Mouse (Mus musculus): ENCODE results near the gene Acsl5. TPM values are rescaled to one million over a fixed set of nuclear protein-coding genes. Genes with fewer than 3 reads are reported as not detected.

Acsl5 gene
- polyA plus RNA-seq, 1 experiment from 2014 or later: 20.9 TPM

DNA sequence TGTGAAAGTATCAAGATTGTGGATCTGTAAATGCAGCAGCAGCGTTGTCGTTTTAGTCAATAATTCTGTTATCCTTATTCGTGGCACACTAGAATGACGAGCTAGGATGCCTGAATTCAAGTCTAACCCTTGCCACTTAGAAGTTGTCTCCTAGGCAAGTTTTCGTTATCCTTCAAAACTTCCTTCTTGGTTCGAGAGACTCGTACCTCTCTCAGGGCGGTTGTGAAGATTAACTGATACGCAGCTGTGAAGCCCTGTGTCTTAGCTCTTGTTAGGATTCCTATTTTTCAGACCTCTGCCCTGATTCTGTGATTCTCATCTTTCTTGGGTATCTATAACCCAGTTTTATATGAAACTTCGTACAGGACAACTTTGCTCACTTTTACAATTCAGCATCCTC is 65.2 kb downstream of the Acsl5 start:
- no peak overlapping the region; the same call in 1 of the 2 replicates for H3K9ac ChIP-seq (ENCODE audit: low read length)

DNA sequence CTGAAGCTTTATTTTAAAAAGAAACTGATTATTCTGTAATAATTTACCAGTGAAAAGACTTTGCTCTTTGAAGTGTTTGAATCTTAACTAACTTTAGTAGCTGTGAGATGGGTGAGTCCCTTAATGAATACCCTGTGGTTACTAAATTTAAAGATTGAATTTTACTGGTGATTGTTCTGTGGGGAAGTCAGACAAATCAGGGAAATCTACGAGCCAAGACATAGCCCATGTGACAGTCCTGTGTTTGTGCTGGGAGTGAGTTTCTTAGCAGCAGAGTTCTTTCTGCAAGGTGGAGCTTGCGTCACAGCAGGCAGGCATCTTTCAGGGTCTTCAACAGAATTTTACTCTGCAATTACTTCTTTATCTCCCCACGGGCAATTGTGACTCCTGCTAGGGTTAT is 67.3 kb downstream of the Acsl5 start:
- Histone ChIP-seq H3K27ac (ENCODE audit: low read depth, low read length) (no peak overlapping the region), H3K9ac (ENCODE audit: low read length) (no peak overlapping the region), H3K4me3 (ENCODE audit: low read depth, low read length) (no peak overlapping the region), H3K4me2 (ENCODE audit: low read depth, low read length, severe bottlenecking) (no peak overlapping the region), H3K27me3 (ENCODE audit: control insufficient read depth, insufficient read depth, low read length) (no peaks in the 10 kb centered on the region), H3K4me1 (replicated peaks; ENCODE audit: control insufficient read depth, insufficient read depth, low read length) (peaks cover 6% of the 10 kb centered on the region), H3K9me3 (ENCODE audit: control insufficient read depth, low read length) (no peaks in the 10 kb centered on the region), H3K36me3 (ENCODE audit: control insufficient read depth, insufficient read depth, low read length) (no peaks in the 10 kb centered on the region)
- DNase-seq (ENCODE audit: low spot score) (no peak), ATAC-seq (replicated peaks; ENCODE audit: low FRiP score) (no peak)
- 78% methylated on average over 3 of the region's 3 CpGs for WGBS

More for the DNA sequence above, 65.2 kb downstream of the Acsl5 start:
- no peaks in the 10 kb centered on the region; the same call in 1 of the 2 replicates for H3K36me3 ChIP-seq (ENCODE audit: control insufficient read depth, insufficient read depth, low read length)
- H3K27ac ChIP-seq (ENCODE audit: low read depth, low read length): no peak overlapping the region
- peak overlapping the region; percentile 92 for H3K4me2 ChIP-seq (ENCODE audit: low read depth, low read length, severe bottlenecking)
- H3K9me3 ChIP-seq (ENCODE audit: control insufficient read depth, low read length): no peaks in the 10 kb centered on the region
- DNase-seq (ENCODE audit: low spot score) (no peak), ATAC-seq (replicated peaks; ENCODE audit: low FRiP score) (no peak)
- peak overlapping the region; percentile 86 for H3K4me3 ChIP-seq (ENCODE audit: low read depth, low read length)
- peaks cover 12% of the 10 kb centered on the region for H3K4me1 ChIP-seq (replicated peaks; ENCODE audit: control insufficient read depth, insufficient read depth, low read length)
- H3K27me3 ChIP-seq (ENCODE audit: control insufficient read depth, insufficient read depth, low read length): no peaks in the 10 kb centered on the region
- 58% methylated on average over 10 of the region's 10 CpGs for WGBS

DNA sequence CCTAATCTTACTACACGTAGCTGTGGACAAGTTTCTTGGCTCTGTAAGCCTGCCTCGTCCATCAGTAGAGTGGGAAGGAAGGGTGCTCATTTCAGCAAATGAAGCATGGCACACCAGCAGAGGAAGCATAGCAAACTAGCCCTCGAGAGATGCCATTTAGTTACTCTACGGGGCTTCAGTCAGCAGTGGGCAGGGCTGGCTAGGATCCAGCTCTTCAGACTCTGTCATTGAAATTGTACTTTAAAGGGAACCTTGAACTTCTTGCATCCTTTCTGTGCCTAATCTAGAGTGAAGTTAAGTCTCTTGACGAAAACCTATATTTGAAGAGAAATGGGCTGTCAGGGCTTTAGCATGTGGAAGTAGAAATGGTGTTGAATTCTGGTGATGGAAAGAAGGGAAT is 67.8 kb downstream of the Acsl5 start:
- Histone ChIP-seq H3K4me2 (ENCODE audit: low read depth, low read length, severe bottlenecking) (no peak overlapping the region), H3K4me3 (ENCODE audit: low read depth, low read length) (no peak overlapping the region), H3K9ac (ENCODE audit: low read length) (no peak overlapping the region), H3K27me3 (ENCODE audit: control insufficient read depth, insufficient read depth, low read length) (no peaks in the 10 kb centered on the region), H3K27ac (ENCODE audit: low read depth, low read length) (no peak overlapping the region), H3K4me1 (replicated peaks; ENCODE audit: control insufficient read depth, insufficient read depth, low read length) (peaks cover 6% of the 10 kb centered on the region), H3K9me3 (ENCODE audit: control insufficient read depth, low read length) (no peaks in the 10 kb centered on the region), H3K36me3 (ENCODE audit: control insufficient read depth, insufficient read depth, low read length) (no peaks in the 10 kb centered on the region)
- DNase-seq (ENCODE audit: low spot score) (no peak), ATAC-seq (replicated peaks; ENCODE audit: low FRiP score) (no peak)
- 83% methylated on average over 5 of the region's 5 CpGs for WGBS

DNA sequence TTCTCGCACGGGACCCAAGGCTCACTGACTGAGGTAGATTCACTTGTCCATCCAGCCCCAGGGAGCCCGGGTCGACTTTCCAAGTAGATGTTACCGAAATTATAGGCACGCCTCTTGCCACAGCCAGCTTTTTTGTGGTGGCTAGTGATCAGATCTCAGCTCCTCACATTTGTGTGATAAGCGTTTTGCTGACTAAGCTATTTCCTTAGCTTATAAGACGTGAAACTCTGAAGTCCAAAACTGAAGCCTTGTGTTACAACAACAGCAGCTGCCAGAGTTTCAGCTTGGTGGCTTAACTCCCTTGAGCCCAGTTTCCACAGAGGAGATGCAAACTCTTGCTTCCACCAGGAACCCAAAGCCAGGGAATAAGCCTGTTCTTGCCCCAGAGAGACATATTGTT is 70.9 kb downstream of the Acsl5 start:
- no peaks in the 10 kb centered on the region for H3K27me3 ChIP-seq (ENCODE audit: control insufficient read depth, insufficient read depth, low read length)
- ATAC-seq (replicated peaks; ENCODE audit: low FRiP score): no peak
- no peak overlapping the region for H3K4me3 ChIP-seq (ENCODE audit: low read depth, low read length)
- no peak overlapping the region for H3K4me2 ChIP-seq (ENCODE audit: low read depth, low read length, severe bottlenecking)
- H3K27ac ChIP-seq (ENCODE audit: low read depth, low read length): no peak overlapping the region
- no peaks in the 10 kb centered on the region for H3K36me3 ChIP-seq (ENCODE audit: control insufficient read depth, insufficient read depth, low read length)
- DNase-seq (ENCODE audit: low spot score): no peak
- no peaks in the 10 kb centered on the region for H3K4me1 ChIP-seq (replicated peaks; ENCODE audit: control insufficient read depth, insufficient read depth, low read length)
- WGBS: 93% methylated on average over 8 of the region's 8 CpGs
- H3K9me3 ChIP-seq (ENCODE audit: control insufficient read depth, low read length): no peaks in the 10 kb centered on the region
- H3K9ac ChIP-seq (ENCODE audit: low read length): no peak overlapping the region

DNA sequence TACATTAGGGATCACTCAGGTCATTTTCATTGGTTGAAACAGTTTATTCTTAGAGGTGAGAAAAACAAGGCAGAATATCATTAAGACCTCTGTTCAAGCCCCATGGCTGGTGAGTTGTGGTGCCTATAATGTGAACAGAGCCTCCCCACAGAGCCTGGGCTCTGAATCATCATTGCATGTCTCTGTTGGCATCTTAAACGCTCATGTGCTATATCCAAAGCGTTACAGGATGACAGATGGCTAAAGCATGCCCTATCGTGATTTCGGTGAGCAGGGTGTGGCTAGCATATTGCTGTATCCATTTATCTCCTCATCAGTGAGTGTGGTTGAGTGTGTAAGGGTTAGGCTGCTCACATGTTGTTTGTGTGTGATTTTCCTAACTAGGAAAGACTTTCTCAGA is 75.8 kb downstream of the Acsl5 start:
- DNase-seq (ENCODE audit: low spot score): no peak

GRCm38 (mm10) chr19:55331776-55332175 is 80.0 kb downstream of the Acsl5 start:
- no peaks in the 10 kb centered on the region for H3K36me3 ChIP-seq (ENCODE audit: control insufficient read depth, insufficient read depth, low read length)
- DNase-seq (ENCODE audit: low spot score): no peak
- H3K27me3 ChIP-seq (ENCODE audit: control insufficient read depth, insufficient read depth, low read length): no peaks in the 10 kb centered on the region
- H3K4me1 ChIP-seq (replicated peaks; ENCODE audit: control insufficient read depth, insufficient read depth, low read length): no peaks in the 10 kb centered on the region
- no peak overlapping the region for H3K27ac ChIP-seq (ENCODE audit: low read depth, low read length)
- no peak overlapping the region for H3K4me2 ChIP-seq (ENCODE audit: low read depth, low read length, severe bottlenecking)
- no peak for ATAC-seq (replicated peaks; ENCODE audit: low FRiP score)
- H3K9me3 ChIP-seq (ENCODE audit: control insufficient read depth, low read length): no peaks in the 10 kb centered on the region
- H3K9ac ChIP-seq (ENCODE audit: low read length): no peak overlapping the region
- no peak overlapping the region for H3K4me3 ChIP-seq (ENCODE audit: low read depth, low read length)
- WGBS: 91% methylated on average over 5 of the region's 5 CpGs

More for the DNA sequence above, 75.8 kb downstream of the Acsl5 start:
- no peak overlapping the region for H3K4me2 ChIP-seq (ENCODE audit: low read depth, low read length, severe bottlenecking)
- no peak overlapping the region for H3K27ac ChIP-seq (ENCODE audit: low read depth, low read length)
- H3K9me3 ChIP-seq (ENCODE audit: control insufficient read depth, low read length): no peaks in the 10 kb centered on the region
- no peaks in the 10 kb centered on the region for H3K27me3 ChIP-seq (ENCODE audit: control insufficient read depth, insufficient read depth, low read length)
- no peaks in the 10 kb centered on the region for H3K4me1 ChIP-seq (replicated peaks; ENCODE audit: control insufficient read depth, insufficient read depth, low read length)
- no peak overlapping the region for H3K9ac ChIP-seq (ENCODE audit: low read length)
- ATAC-seq (replicated peaks; ENCODE audit: low FRiP score): no peak
- WGBS: 92% methylated on average over 4 of the region's 4 CpGs
- H3K36me3 ChIP-seq (ENCODE audit: control insufficient read depth, insufficient read depth, low read length): no peaks in the 10 kb centered on the region
- no peak overlapping the region for H3K4me3 ChIP-seq (ENCODE audit: low read depth, low read length)

DNA sequence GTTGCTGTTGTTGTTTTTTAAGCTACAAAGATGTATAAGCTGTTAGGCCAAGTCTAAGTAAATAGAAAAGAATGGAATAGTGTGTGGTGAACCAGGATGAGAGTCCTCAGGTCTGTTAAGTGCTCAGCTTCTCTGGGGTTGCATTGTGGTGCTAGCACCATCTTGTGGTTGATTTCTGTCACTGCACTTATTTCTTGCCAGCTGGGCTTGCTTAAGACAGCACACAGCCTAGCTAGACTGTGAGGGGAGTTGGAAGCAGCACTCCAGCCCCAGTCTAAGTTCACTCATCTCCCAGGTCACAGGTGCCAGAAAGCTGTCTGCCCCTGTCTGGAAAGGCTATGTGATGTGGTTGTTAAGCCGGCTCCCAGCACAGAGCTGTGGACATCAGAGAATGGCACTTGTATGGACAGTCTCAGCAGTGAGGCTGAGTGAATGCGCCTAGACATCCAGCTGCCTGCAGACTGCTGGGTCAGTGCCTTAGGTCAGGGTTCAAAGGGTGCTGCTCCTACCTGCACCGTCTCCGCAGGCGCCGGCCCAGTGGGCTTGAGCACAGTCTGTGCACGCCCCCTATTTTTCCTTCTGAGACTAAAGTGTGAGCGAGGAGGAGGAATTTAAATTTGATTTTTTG is 81.0 kb downstream of the Acsl5 start:
- Histone ChIP-seq H3K36me3 (ENCODE audit: control insufficient read depth, insufficient read depth, low read length) (no peaks in the 10 kb centered on the region), H3K4me2 (ENCODE audit: low read depth, low read length, severe bottlenecking) (no peak overlapping the region), H3K4me3 (ENCODE audit: low read depth, low read length) (no peak overlapping the region), H3K9ac (ENCODE audit: low read length) (no peak overlapping the region), H3K4me1 (replicated peaks; ENCODE audit: control insufficient read depth, insufficient read depth, low read length) (no peaks in the 10 kb centered on the region; the same call in 1 of the 2 replicates), H3K27me3 (ENCODE audit: control insufficient read depth, insufficient read depth, low read length) (no peaks in the 10 kb centered on the region), H3K27ac (ENCODE audit: low read depth, low read length) (no peak overlapping the region), H3K9me3 (ENCODE audit: control insufficient read depth, low read length) (no peaks in the 10 kb centered on the region)
- ATAC-seq (replicated peaks; ENCODE audit: low FRiP score): peak; percentile 66; the same call in 1 of the 2 replicates
- DNase-seq (ENCODE audit: low spot score): peak; percentile 76
- 96% methylated on average over 8 of the region's 8 CpGs for WGBS

DNA sequence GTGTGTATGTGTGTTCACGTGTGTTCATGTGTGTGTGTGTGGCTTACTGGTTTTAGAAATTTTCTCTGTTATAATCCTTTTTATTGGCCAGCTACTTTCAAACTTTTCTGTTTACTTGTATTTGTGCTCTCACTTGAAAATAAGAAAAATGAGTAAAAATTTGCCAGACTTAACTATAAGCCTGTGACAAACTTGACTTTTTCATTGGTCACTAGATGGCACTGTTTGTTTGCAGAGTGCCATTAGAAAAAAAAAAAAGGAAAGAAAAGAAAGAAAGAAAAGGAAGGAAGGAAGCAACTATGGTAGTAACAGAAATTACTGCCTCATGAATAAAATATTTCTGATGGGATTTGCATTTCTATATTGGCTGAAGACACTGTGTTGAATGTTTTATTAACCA is 84.1 kb downstream of the Acsl5 start:
- Histone ChIP-seq H3K4me2 (ENCODE audit: low read depth, low read length, severe bottlenecking) (no peak overlapping the region), H3K27me3 (ENCODE audit: control insufficient read depth, insufficient read depth, low read length) (no peaks in the 10 kb centered on the region), H3K9ac (ENCODE audit: low read length) (no peak overlapping the region), H3K4me3 (ENCODE audit: low read depth, low read length) (no peak overlapping the region), H3K36me3 (ENCODE audit: control insufficient read depth, insufficient read depth, low read length) (no peaks in the 10 kb centered on the region), H3K9me3 (ENCODE audit: control insufficient read depth, low read length) (no peaks in the 10 kb centered on the region), H3K4me1 (replicated peaks; ENCODE audit: control insufficient read depth, insufficient read depth, low read length) (no peaks in the 10 kb centered on the region; the same call in 1 of the 2 replicates), H3K27ac (ENCODE audit: low read depth, low read length) (no peak overlapping the region)
- ATAC-seq (replicated peaks; ENCODE audit: low FRiP score): no peak
- DNase-seq (ENCODE audit: low spot score): no peak
- 95% methylated on average over 1 of the region's 1 CpGs for WGBS

DNA sequence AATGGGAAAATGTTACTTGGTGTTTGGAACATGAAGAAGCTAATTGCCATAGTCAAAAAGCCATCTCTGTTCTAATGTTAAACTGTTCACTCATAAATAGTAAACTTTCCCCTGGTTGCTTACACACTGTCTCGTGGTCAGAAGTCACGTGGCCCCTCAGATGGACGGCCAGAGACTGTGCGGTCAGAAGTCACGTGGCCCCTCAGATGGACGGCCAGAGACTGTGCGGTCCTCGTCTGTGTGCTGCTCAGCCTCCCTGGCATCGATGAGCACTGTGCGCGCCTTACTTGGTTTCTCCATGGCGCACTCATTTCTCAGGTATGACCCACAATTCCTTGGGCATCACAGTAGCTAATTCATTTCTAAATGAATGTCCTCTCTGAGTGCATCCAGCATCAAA is 84.7 kb downstream of the Acsl5 start:
- ATAC-seq (replicated peaks; ENCODE audit: low FRiP score): no peak
- H3K36me3 ChIP-seq (ENCODE audit: control insufficient read depth, insufficient read depth, low read length): no peaks in the 10 kb centered on the region

More for the DNA sequence above, 84.7 kb downstream of the Acsl5 start:
- Histone ChIP-seq H3K4me2 (ENCODE audit: low read depth, low read length, severe bottlenecking) (no peak overlapping the region), H3K27me3 (ENCODE audit: control insufficient read depth, insufficient read depth, low read length) (no peaks in the 10 kb centered on the region), H3K4me3 (ENCODE audit: low read depth, low read length) (no peak overlapping the region), H3K4me1 (replicated peaks; ENCODE audit: control insufficient read depth, insufficient read depth, low read length) (no peaks in the 10 kb centered on the region; the same call in 1 of the 2 replicates), H3K9me3 (ENCODE audit: control insufficient read depth, low read length) (no peaks in the 10 kb centered on the region), H3K27ac (ENCODE audit: low read depth, low read length) (no peak overlapping the region), H3K9ac (ENCODE audit: low read length) (no peak overlapping the region)
- WGBS: 87% methylated on average over 12 of the region's 12 CpGs
- DNase-seq (ENCODE audit: low spot score): no peak

Measured in forebrain, embryonic 11.5 days (tissue).